Mouse (Mus musculus) gastrocnemius, postnatal 14 days (tissue): Measurements from ENCODE around the gene Mbtps1. TPM values are rescaled to one million over a fixed set of nuclear protein-coding genes. Genes with fewer than 3 reads are reported as not detected.

Source experiments
- DNase-seq: peaks from one replicate; pipeline ENCODE4 v3.0.0; 2021; ENCODE audit warnings: mixed read lengths
- intact Hi-C: fragments of 180-260 bp; cut with DNase I; formaldehyde crosslinking; loops from one replicate; pipeline ENCODE4 v1.15.1; 2025; ENCODE audit warnings: low total_unique reads
- total RNA-seq, 2 experiments: library from RNA; stranded (reverse); gene quantifications; 2 replicates each; pipeline ENCODE4 v1.2.3; 2021

Mbtps1 gene
- total RNA-seq, 2 experiments from 2014 or later: 37.3 to 39.3 TPM

DNA sequence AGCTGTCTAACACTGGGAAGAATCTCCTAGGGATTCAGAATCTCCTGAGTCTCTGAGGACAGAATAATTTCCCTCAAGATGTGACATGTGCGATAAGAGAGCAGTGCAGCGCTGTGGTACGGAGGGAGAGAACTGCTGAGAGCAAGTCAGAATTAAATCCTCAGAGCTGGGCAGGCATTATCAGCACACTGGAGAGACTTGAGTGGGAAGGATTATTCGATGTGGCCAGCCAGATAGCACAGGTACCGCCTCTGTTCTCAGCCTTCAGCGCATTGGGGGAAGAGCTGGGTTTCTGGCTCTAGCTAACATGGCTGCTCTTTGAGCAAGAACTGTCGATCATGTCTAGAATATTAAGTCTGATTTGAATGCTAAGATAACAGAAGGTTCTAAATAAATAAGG is 46.8 kb downstream of the Mbtps1 start:
- DNase-seq: no peak
- intact Hi-C loops: no loop called here

DNA sequence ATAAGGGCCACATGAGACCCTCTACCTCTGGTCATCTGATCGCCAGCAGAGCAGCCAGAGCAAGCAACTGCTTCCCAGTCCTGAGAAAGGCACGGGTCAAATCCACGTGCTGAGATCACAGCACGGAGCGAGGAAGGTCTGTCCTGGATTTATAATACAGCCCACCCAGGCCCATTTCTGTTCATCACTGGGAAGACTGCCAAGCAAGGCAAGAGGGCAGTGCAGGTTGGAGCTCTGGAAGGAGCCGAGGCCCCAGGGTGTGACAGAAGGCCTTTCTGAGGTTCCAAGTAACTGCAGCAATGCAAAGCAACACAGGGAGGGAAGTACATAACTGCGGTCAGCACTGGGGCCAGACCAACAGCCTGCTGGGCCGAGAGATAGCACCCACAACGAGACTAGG is 48.1 kb downstream of the Mbtps1 start:
- intact Hi-C loops: no loop called here
- DNase-seq: no peak

DNA sequence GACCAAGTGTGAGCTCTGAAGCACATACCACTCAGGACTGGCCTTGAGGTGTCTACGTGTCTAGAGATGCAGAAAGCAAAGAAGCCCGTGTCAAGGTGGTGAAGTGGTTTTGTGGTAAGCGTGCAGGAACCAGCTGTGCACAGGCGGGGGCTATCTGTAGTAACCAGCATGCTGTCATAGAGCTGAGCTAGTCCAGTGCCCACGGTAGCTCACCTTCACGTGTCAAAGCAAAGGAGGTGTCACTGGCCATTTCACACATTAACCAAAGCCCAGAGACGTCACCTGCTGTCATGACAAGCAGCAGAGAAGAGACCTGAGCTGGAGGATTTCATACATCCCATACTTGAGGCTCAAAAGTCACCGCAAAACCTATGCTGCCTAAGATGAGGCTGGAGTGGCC is 52.4 kb downstream of the Mbtps1 start:
- no peak for DNase-seq
- intact Hi-C loops: no loop called here

GRCm38 (mm10) chr8:119505488-119505887 is 53.0 kb downstream of the Mbtps1 start:
- DNase-seq: no peak
- intact Hi-C loops: no loop called here

GRCm38 (mm10) chr8:119503191-119503767 is 55.3 kb downstream of the Mbtps1 start:
- no peak for DNase-seq
- intact Hi-C loops: no loop called here

GRCm38 (mm10) chr8:119502111-119502510 is 56.4 kb downstream of the Mbtps1 start:
- intact Hi-C loops: no loop called here

GRCm38 (mm10) chr8:119501598-119501997 is 56.9 kb downstream of the Mbtps1 start, which contains the start of gene Slc38a8:
Gene Slc38a8 (minus strand): TSS chr8:119501698.
- DNase-seq: no peak
- intact Hi-C loops: no loop called here

More at GRCm38 (mm10) chr8:119502111-119502510, 56.4 kb downstream of the Mbtps1 start:
- DNase-seq: no peak

- DNase-seq: no peak
- intact Hi-C loops: loop anchor here (5.0 to 10.0 kb wide), 2 partner anchors 53 to 85 kb away; partner anchors contain the start of gene Necab2
Measured at GRCm38 (mm10) chr8:119499836-119500235, 58.7 kb downstream of the Mbtps1 start.

DNA sequence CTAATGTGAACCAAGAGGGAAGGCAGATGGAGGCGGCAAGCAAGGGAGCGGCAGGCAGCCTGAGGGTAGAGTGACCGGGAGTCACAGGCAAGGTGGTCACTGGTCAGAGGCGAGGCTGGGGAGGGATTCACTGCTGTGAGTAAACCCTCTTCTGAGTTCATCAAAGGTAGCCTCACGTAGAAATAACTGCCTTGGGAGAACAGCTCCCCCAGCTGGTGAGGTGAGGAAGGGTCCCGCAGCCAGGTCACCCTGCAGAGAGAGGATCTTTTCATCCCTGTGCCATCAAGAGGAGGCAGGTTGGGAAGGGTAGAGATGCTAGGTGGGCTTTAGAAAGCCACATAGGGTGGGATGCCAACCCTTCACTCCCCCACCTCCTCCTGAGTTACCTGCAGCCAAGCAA is 61.7 kb downstream of the Mbtps1 start:
- intact Hi-C loops: loop anchor here (5.0 to 10.0 kb wide), 2 partner anchors 50 to 82 kb away; partner anchors contain the start of gene Necab2
- no peak for DNase-seq

GRCm38 (mm10) chr8:119487093-119487492 is 71.4 kb downstream of the Mbtps1 start:
- intact Hi-C loops: no loop called here
- no peak for DNase-seq

GRCm38 (mm10) chr8:119484145-119484896 is 74.2 kb downstream of the Mbtps1 start:
- intact Hi-C loops: no loop called here
- no peak for DNase-seq

- intact Hi-C loops: no loop called here
- no peak for DNase-seq
Measured at GRCm38 (mm10) chr8:119478684-119479083, 79.9 kb downstream of the Mbtps1 start.

GRCm38 (mm10) chr8:119468091-119468490 is 90.4 kb downstream of the Mbtps1 start:
- intact Hi-C loops: no loop called here
- DNase-seq: no peak

DNA sequence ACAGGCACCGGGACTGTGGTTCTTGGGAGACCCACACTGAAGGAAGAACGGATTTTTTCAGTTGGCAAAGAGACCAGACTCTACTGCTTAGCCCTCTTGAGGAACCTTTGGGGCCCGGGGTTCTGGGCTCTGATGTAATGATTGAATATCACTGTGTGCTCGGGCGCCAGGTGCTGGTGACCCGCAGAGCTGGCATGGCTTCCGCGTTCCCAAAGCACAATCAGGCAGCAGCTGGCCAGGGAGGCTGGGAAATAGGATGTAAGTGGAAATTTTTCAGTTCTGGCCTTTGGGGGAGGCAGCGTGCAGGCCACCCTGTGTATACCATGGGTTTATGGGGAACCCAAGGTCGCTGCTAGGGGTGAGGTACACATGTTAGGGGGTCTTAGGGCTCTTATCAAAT is 91.7 kb downstream of the Mbtps1 start:
- DNase-seq: no peak
- intact Hi-C loops: no loop called here

- DNase-seq: no peak
- intact Hi-C loops: no loop called here
Measured at GRCm38 (mm10) chr8:119466105-119466504, 92.4 kb downstream of the Mbtps1 start.

- intact Hi-C loops: no loop called here
- DNase-seq: no peak
Measured at GRCm38 (mm10) chr8:119463709-119464108, 94.8 kb downstream of the Mbtps1 start.

DNA sequence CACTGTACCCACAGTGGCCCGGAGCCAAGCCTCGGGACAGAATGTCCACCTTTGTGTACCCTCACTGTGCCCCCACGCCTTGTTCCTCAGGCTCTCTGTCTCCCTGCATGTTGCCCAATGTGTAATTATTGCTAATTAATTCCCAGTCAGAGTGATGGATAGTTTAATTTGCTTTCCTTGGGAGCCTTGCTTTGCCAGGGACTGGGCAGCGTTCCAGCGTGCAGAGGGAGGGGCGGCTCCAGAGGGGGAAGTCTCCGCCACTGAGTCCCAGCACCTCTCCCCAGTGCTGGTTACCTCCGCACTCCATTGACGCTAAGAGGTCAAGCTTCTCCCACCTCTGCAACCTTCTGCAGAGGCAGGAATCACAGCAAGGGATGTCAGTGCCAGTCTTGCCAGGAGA is 97.2 kb downstream of the Mbtps1 start:
- DNase-seq: no peak
- intact Hi-C loops: no loop called here

DNA sequence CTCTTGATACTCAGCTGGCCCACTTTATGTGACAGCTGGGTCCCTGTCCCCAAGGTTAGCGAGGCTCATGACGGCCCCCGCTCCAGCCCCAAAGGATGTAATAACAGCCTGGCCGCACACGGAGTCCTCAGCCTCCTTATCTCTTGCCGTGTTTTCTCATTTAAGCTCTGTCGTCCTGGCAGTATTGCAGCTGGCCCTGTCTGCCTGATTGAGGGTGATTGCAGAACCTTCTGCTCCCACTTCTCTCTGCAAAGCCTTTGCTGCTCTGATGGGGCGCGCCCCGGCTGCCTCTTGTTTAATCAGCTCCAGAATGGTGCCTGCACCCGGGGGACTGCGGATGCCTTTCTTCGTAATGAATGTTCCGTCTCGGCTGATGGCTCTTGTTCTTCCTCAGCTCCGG is 98.8 kb downstream of the Mbtps1 start:
- no peak for DNase-seq
- intact Hi-C loops: no loop called here
